Mouse (Mus musculus) thymus, postnatal 0 days (tissue): ENCODE measurements around the gene 2700049A03Rik. TPM values are rescaled to one million over a fixed set of nuclear protein-coding genes. Genes with fewer than 3 reads are reported as not detected.

ENCODE experiments used
- DNase-seq: peaks from one replicate; pipeline ENCODE4 v3.0.0-alpha.2; 2015; ENCODE audit warnings: low spot score
- polyA plus RNA-seq: library from polyadenylated mRNA; unstranded; fragments of >200 nt; fragmentation: Nextera tagmentation; extraction: Ambion mirVana; gene quantifications from 2 replicates; pipeline ENCODE4 v1.2.1, GENCODE M21; 2015

2700049A03Rik gene
- polyA plus RNA-seq, 1 experiment from 2014 or later = 17.1 TPM

GRCm38 (mm10) chr12:71258196-71258920, 121.7 kb downstream of the 2700049A03Rik start:
- no peak for DNase-seq

GRCm38 (mm10) chr12:71264211-71264610, 127.6 kb downstream of the 2700049A03Rik start:
- no peak for DNase-seq

- no peak for DNase-seq
Observed at GRCm38 (mm10) chr12:71269367-71269766, 132.7 kb downstream of the 2700049A03Rik start.

GRCm38 (mm10) chr12:71271131-71271530, 134.5 kb downstream of the 2700049A03Rik start:
- no peak for DNase-seq

GRCm38 (mm10) chr12:71274519-71275237, 138.0 kb downstream of the 2700049A03Rik start:
- peak; percentile 24 for DNase-seq

- DNase-seq = no peak
Observed at GRCm38 (mm10) chr12:71275906-71276595, 139.4 kb downstream of the 2700049A03Rik start.

GRCm38 (mm10) chr12:71279521-71280262, 143.0 kb downstream of the 2700049A03Rik start:
- no peak for DNase-seq

- no peak for DNase-seq
Observed at GRCm38 (mm10) chr12:71281201-71281768, 144.6 kb downstream of the 2700049A03Rik start.

GRCm38 (mm10) chr12:71285399-71285798, 148.8 kb downstream of the 2700049A03Rik start:
- DNase-seq = no peak

GRCm38 (mm10) chr12:71290460-71290859, 153.8 kb downstream of the 2700049A03Rik start:
- no peak for DNase-seq

Other genes starting within 250 kb of the 2700049A03Rik start
- gene Actr10, start 199.0 kb upstream of the 2700049A03Rik start, polyA plus RNA-seq = 328 and 338 TPM in 2 replicates
- 653 and 686 TPM in 2 replicates for gene Psma3, start 162.2 kb upstream of the 2700049A03Rik start, polyA plus RNA-seq
- 60.0 and 71.5 TPM in 2 replicates for gene Arid4a, start 120.9 kb upstream of the 2700049A03Rik start, polyA plus RNA-seq
- 0.26 TPM in 1 of 2 replicates, not detected in the other for gene Tomm20l, start 25.4 kb upstream of the 2700049A03Rik start, polyA plus RNA-seq
- gene Timm9, start 164 bp upstream of the 2700049A03Rik start, polyA plus RNA-seq = 89.8 and 90.0 TPM in 2 replicates
- 1.9 and 2.0 TPM in 2 replicates for gene Dact1, start 173.0 kb downstream of the 2700049A03Rik start, polyA plus RNA-seq